ENCODE assay signal across 9 mouse cellular contexts in the genomic region with DNA sequence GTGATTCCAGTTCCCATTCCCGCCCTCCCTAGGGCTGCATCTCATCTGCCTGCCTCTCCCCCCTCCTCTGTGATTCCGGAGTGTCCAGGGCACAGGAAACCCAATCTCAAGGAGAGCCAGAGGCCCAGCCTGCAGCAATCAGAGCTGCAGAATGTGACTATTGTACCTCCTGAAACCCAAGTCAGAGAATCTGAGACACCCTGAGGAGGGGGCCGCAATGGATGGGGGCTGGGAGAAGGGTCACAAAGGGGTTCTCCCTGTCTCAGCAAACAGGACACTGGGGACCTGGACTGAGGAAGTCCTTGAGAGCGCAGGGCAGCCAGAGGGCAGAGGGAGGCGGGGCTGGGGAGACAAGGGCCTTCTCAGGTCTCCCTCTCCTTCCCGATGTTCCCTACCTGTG. TPM values are rescaled to one million over a fixed set of nuclear protein-coding genes. Genes with fewer than 3 reads are reported as not detected.
A peak's percentile ranks its signal among the peaks of the same experiment; 100 is the strongest.
DNase-seq lines count a peak whose midpoint lies in the region; ATAC-seq and TF ChIP-seq lines count a peak whose summit lies in the region.
"Had no signal": no experiment of that assay in that cellular context is flagged by ENCODE, and none has a peak within 500 bp of the region (broad histone marks: within the 10 kb centered on the region; RNA-seq: fewer than 3 reads in every experiment).

No protein-coding gene starts in this region.

- no peaks in the 10 kb centered on the region for H3K27me3 ChIP-seq in heart, embryonic 15.5 days
- H3K27me3 ChIP-seq in lung, embryonic 16.5 days (ENCODE audit: control insufficient read depth, insufficient read depth, low read depth, low read length), result no peaks in the 10 kb centered on the region
- H3K27me3 ChIP-seq: Patski had no signal

- DNase-seq in embryo, embryonic 11 days, result peak; percentile 31
- no peak for DNase-seq in embryo, embryonic 10.5 days (ENCODE audit: low spot score)
- no peak for DNase-seq in layer of hippocampus, adult 2 months (ENCODE audit: low spot score in 2 of 2)
- no peak for DNase-seq in layer of hippocampus, adult 8-10 months (ENCODE audit: low spot score in 2 of 2)
- DNase-seq in adrenal gland, adult 8-10 months, result no peak
- DNase-seq in B cell, adult 2 months, result no peak

- peaks cover 91% of the 10 kb centered on the region for H3K4me1 ChIP-seq in heart, embryonic 15.5 days (replicated peaks)
- H3K4me1 ChIP-seq in lung, embryonic 16.5 days (replicated peaks; ENCODE audit: control insufficient read depth, insufficient read depth, low read length), result peaks cover 58% of the 10 kb centered on the region

- no peak for TF ChIP-seq CTCF in layer of hippocampus, adult 2 months (conservative IDR thresholded peaks at IDR 0.05)

- no peaks in the 10 kb centered on the region for H3K9me3 ChIP-seq in heart, embryonic 15.5 days (replicated peaks)
- no peaks in the 10 kb centered on the region for H3K9me3 ChIP-seq in lung, embryonic 16.5 days (ENCODE audit: control insufficient read depth, low read length)

- H3K36me3 ChIP-seq in heart, embryonic 15.5 days, result no peaks in the 10 kb centered on the region
- no peaks in the 10 kb centered on the region for H3K36me3 ChIP-seq in lung, embryonic 16.5 days (ENCODE audit: control insufficient read depth, insufficient read depth, low read length)

- 31% methylated on average over 6 of the region's 6 CpGs for WGBS in heart, embryonic 15.5 days
- WGBS in lung, embryonic 16.5 days, result 37% methylated on average over 6 of the region's 6 CpGs

- peak overlapping the region; percentile 93 for H3K27ac ChIP-seq in layer of hippocampus, adult 2 months
- H3K27ac ChIP-seq in heart, embryonic 15.5 days, result peak overlapping the region; percentile 80
- peak overlapping the region; percentile 87; the same call in 1 of the 2 replicates for H3K27ac ChIP-seq in lung, embryonic 16.5 days (ENCODE audit: low read length)

- no peak for ATAC-seq in heart, embryonic 15.5 days (replicated peaks; ENCODE audit: insufficient number of reproducible peaks, insufficient read depth, low FRiP score, low read depth)
- no peak for ATAC-seq in lung, embryonic 16.5 days (ENCODE audit: low read depth)
- ATAC-seq: Patski had no signal

- H3K9ac ChIP-seq in heart, embryonic 15.5 days, result peak overlapping the region; percentile 36; the same call in 1 of the 2 replicates
- H3K9ac ChIP-seq in lung, embryonic 16.5 days (ENCODE audit: low read length), result peak overlapping the region; percentile 29; the same call in 1 of the 2 replicates

- H3K4me3 ChIP-seq in layer of hippocampus, adult 2 months, result no peak overlapping the region
- H3K4me3 ChIP-seq in heart, embryonic 15.5 days, result no peak overlapping the region
- no peak overlapping the region for H3K4me3 ChIP-seq in lung, embryonic 16.5 days (ENCODE audit: low read length)

- no peak overlapping the region for H3K4me2 ChIP-seq in heart, embryonic 15.5 days
- H3K4me2 ChIP-seq in lung, embryonic 16.5 days (ENCODE audit: low read depth, low read length), result 0 out of 2 replicates have a peak overlapping the region, but pooled peaks have one; percentile 4

RNA-seq across cellular contexts. Expression of gene G430095P16Rik, which starts 10.2 kb away (rescaled TPM):
- under 1 TPM in 1 of 2 experiments, not detected in 1; 0.54 TPM for total RNA-seq in layer of hippocampus, adult 2 months (2021)
- not detected for total RNA-seq in layer of hippocampus, adult 8-10 months (2022)
- polyA plus RNA-seq in heart, embryonic 15.5 days (2015; fragmentation: Nextera tagmentation; extraction: Ambion mirVana), result 4.5 TPM in 2 replicates
- polyA plus RNA-seq in lung, embryonic 16.5 days (2015; fragmentation: Nextera tagmentation; extraction: Ambion mirVana), result 3.1 and 3.7 TPM in 2 replicates
- under 1 TPM in 2 of 4 experiments, not detected in 2; 0.52 to 0.73 TPM for total RNA-seq in adrenal gland, adult 8-10 months (2022)

RNA-seq across cellular contexts. Expression of gene Lyl1, which starts 31.7 kb away (rescaled TPM):
- 1 to 10 TPM; 2.3 to 2.6 TPM for total RNA-seq in layer of hippocampus, adult 2 months (2021)
- 1 to 10 TPM; 2.6 to 7.2 (median 4.8) TPM for total RNA-seq in layer of hippocampus, adult 8-10 months (2022)
- polyA plus RNA-seq in heart, embryonic 15.5 days (2015; fragmentation: Nextera tagmentation; extraction: Ambion mirVana), result 9.2 and 13.2 TPM in 2 replicates
- polyA plus RNA-seq in lung, embryonic 16.5 days (2015; fragmentation: Nextera tagmentation; extraction: Ambion mirVana), result 11.4 and 12.5 TPM in 2 replicates
- 1 to 10 TPM; 3.1 to 5.6 (median 4.2) TPM for total RNA-seq in adrenal gland, adult 8-10 months (2022)

RNA-seq across cellular contexts. Expression of gene Nacc1, which starts 45.3 kb away (rescaled TPM):
- 10 to 100 TPM; 91.8 to 93.9 TPM for total RNA-seq in layer of hippocampus, adult 2 months (2021)
- 10 to 100 TPM; 86.2 to 91.2 (median 87.6) TPM for total RNA-seq in layer of hippocampus, adult 8-10 months (2022)
- polyA plus RNA-seq in heart, embryonic 15.5 days (2015; fragmentation: Nextera tagmentation; extraction: Ambion mirVana), result 10.7 and 14.6 TPM in 2 replicates
- 16.9 and 19.5 TPM in 2 replicates for polyA plus RNA-seq in lung, embryonic 16.5 days (2015; fragmentation: Nextera tagmentation; extraction: Ambion mirVana)
- total RNA-seq in adrenal gland, adult 8-10 months (2022), result 10 to 100 TPM; 81.0 to 86.9 (median 83.7) TPM

RNA-seq across cellular contexts. Expression of gene Trmt1, which starts 46.9 kb away (rescaled TPM):
- total RNA-seq in layer of hippocampus, adult 2 months (2021), result 100 to 1,000 TPM; 109 to 113 TPM
- 100 to 1,000 TPM in 2 of 4 experiments, 10 to 100 TPM in 2; 91.6 to 133 (median 103) TPM for total RNA-seq in layer of hippocampus, adult 8-10 months (2022)
- polyA plus RNA-seq in heart, embryonic 15.5 days (2015; fragmentation: Nextera tagmentation; extraction: Ambion mirVana), result 40.6 and 47.4 TPM in 2 replicates
- polyA plus RNA-seq in lung, embryonic 16.5 days (2015; fragmentation: Nextera tagmentation; extraction: Ambion mirVana), result 54.7 and 58.8 TPM in 2 replicates
- 100 to 1,000 TPM in 2 of 4 experiments, 10 to 100 TPM in 2; 75.4 to 109 (median 88.5) TPM for total RNA-seq in adrenal gland, adult 8-10 months (2022)
